Mouse (Mus musculus) CH12.LX (cell line): ENCODE measurements at regions not wholly inside any gene's neighbourhood (a gene's known extent, or its start where the extent isn't known, plus 50 kb on each side); places are given as distances from the start of the nearest gene placed in this dataset.
A peak's percentile ranks its signal among the peaks of the same experiment; 100 is the strongest.

Source experiments
- DNase-seq: peaks from one replicate; pipeline ENCODE4 v3.0.0-alpha.2; 2013; ENCODE audit errors: extremely low read depth
- H3K27ac ChIP-seq: 2 replicates; pipeline ENCODE4 v1.5.1; 2012; ENCODE audit warnings: low read depth, mild to moderate bottlenecking, control low read depth, moderate library complexity; ENCODE audit not compliant: insufficient read depth
- H3K27me3 ChIP-seq: replicated peaks from 2 replicates; pipeline ENCODE3; 2012; ENCODE audit warnings: inconsistent platforms
- H3K36me3 ChIP-seq, 2 experiments: replicated peaks in 1 of 2; 2 replicates each; pipeline versions ENCODE3 to v1.6.1; 2012; ENCODE audit warnings: inconsistent platforms in 1 of 2, low read length in 1 of 2, mild to moderate bottlenecking in 1 of 2, mixed read lengths in 1 of 2, moderate library complexity in 1 of 2; ENCODE audit not compliant: control insufficient read depth in 1 of 2, insufficient read depth in 1 of 2
- H3K4me1 ChIP-seq, 2 experiments: 2 replicates each; pipeline ENCODE4 v1.6.1; 2012; ENCODE audit warnings: inconsistent platforms in 1 of 2, moderate library complexity in 1 of 2; ENCODE audit not compliant: insufficient read depth in 2 of 2, control insufficient read depth in 1 of 2
- H3K4me2 ChIP-seq: 2 replicates; pipeline ENCODE4 v1.6.1; 2012; ENCODE audit warnings: low read depth, mild to moderate bottlenecking, control low read depth; ENCODE audit not compliant: poor library complexity, insufficient read depth, severe bottlenecking
- H3K4me3 ChIP-seq, 3 experiments: fragments of 150-350 bp in 1 of 3; sonication (generic) in 1 of 3; replicated peaks in 1 of 3; 2 replicates each; pipeline versions ENCODE3 to v1.5.1; 2011 to 2012; ENCODE audit warnings: low read depth in 2 of 3, low read length in 2 of 3, mild to moderate bottlenecking in 2 of 3, moderate library complexity in 2 of 3, control low read depth in 1 of 3, improper control_type of control experiment in 1 of 3, inconsistent platforms in 1 of 3, mixed read lengths in 1 of 3; ENCODE audit not compliant: poor library complexity in 1 of 3
- H3K79me2 ChIP-seq: replicated peaks from 2 replicates; pipeline ENCODE4 v1.6.1; 2012; ENCODE audit warnings: mild to moderate bottlenecking, moderate library complexity; ENCODE audit not compliant: control insufficient read depth, poor library complexity, insufficient read depth, severe bottlenecking; ENCODE audit errors: extremely low read depth
- H3K9ac ChIP-seq: 2 replicates; pipeline ENCODE4 v1.6.1; 2012; ENCODE audit warnings: low read depth, mild to moderate bottlenecking, control low read depth, moderate library complexity; ENCODE audit not compliant: insufficient read depth
- H3K9me3 ChIP-seq: replicated peaks from 2 replicates; pipeline ENCODE3; 2012; ENCODE audit warnings: low read length, inconsistent platforms, mixed read lengths
- CHD2 ChIP-seq: IDR thresholded peaks from 2 replicates; pipeline ENCODE4 v1.6.1; 2011; ENCODE audit warnings: low read length, improper control_type of control experiment
- E2F4 ChIP-seq: IDR thresholded peaks from 2 replicates; pipeline ENCODE4 v1.6.1; 2011; ENCODE audit warnings: low read depth, low read length, improper control_type of control experiment; ENCODE audit not compliant: insufficient replicate concordance
- ELF1 ChIP-seq: IDR thresholded peaks from 2 replicates; pipeline ENCODE4 v1.6.1; 2014; ENCODE audit warnings: low read depth, mild to moderate bottlenecking, inconsistent platforms, low read length, improper control_type of control experiment
- ETS1 ChIP-seq: conservative IDR thresholded peaks from 2 replicates; pipeline ENCODE4 v1.6.1; 2012; ENCODE audit warnings: low read depth, mild to moderate bottlenecking, inconsistent platforms, low read length, improper control_type of control experiment, moderate library complexity
- GABPA ChIP-seq: IDR thresholded peaks from 2 replicates; pipeline ENCODE4 v1.6.1; 2012; ENCODE audit warnings: low read depth, low read length, improper control_type of control experiment, inconsistent platforms; ENCODE audit not compliant: insufficient replicate concordance
- HCFC1 ChIP-seq: IDR thresholded peaks from 2 replicates; pipeline ENCODE4 v1.6.1; 2012; ENCODE audit warnings: low read depth, mild to moderate bottlenecking, inconsistent platforms, low read length, improper control_type of control experiment
- JUN ChIP-seq: IDR thresholded peaks from 2 replicates; pipeline ENCODE4 v1.6.1; 2011; ENCODE audit warnings: low read depth, mild to moderate bottlenecking, low read length, improper control_type of control experiment, moderate library complexity; ENCODE audit not compliant: insufficient read depth
- JUND ChIP-seq: conservative IDR thresholded peaks from 2 replicates; pipeline ENCODE4 v1.6.1; 2011; ENCODE audit warnings: low read depth, low read length, improper control_type of control experiment
- KAT2A ChIP-seq: IDR thresholded peaks from 2 replicates; pipeline ENCODE4 v1.6.1; 2012; ENCODE audit warnings: low read length, improper control_type of control experiment, inconsistent platforms; ENCODE audit not compliant: insufficient replicate concordance
- MAFK ChIP-seq: IDR thresholded peaks from 2 replicates; pipeline ENCODE4 v1.6.1; 2011; ENCODE audit warnings: low read length, improper control_type of control experiment; ENCODE audit not compliant: insufficient replicate concordance
- MAZ ChIP-seq: IDR thresholded peaks from 2 replicates; pipeline ENCODE4 v1.6.1; 2012; ENCODE audit warnings: low read depth, mild to moderate bottlenecking, inconsistent platforms, low read length, improper control_type of control experiment, moderate library complexity
- MXI1 ChIP-seq: IDR thresholded peaks from 2 replicates; pipeline ENCODE4 v1.6.1; 2011; ENCODE audit warnings: mild to moderate bottlenecking, low read depth, low read length, improper control_type of control experiment
- MYC ChIP-seq: IDR thresholded peaks from 2 replicates; pipeline ENCODE4 v1.6.1; 2011; ENCODE audit warnings: low read depth, mild to moderate bottlenecking, improper control_type of control experiment, low read length
- PAX5 ChIP-seq: IDR thresholded peaks from 2 replicates; pipeline ENCODE4 v1.6.1; 2012; ENCODE audit warnings: low read length, inconsistent platforms, mixed read lengths
- POLR2A ChIP-seq: IDR thresholded peaks from 2 replicates; pipeline ENCODE4 v1.6.1; 2011; ENCODE audit warnings: low read depth, mild to moderate bottlenecking, improper control_type of control experiment, low read length
- POLR2AphosphoS2 ChIP-seq: IDR thresholded peaks from 2 replicates; pipeline ENCODE4 v1.6.1; 2011; ENCODE audit warnings: low read depth, low read length, improper control_type of control experiment
- RAD21 ChIP-seq: IDR thresholded peaks from 2 replicates; pipeline ENCODE4 v1.6.1; 2011; ENCODE audit warnings: low read depth, mild to moderate bottlenecking, low read length, improper control_type of control experiment, moderate library complexity
- RCOR1 ChIP-seq: conservative IDR thresholded peaks from 2 replicates; pipeline ENCODE4 v1.6.1; 2012; ENCODE audit warnings: low read depth, mild to moderate bottlenecking, inconsistent platforms, low read length, improper control_type of control experiment
- SMC3 ChIP-seq: IDR thresholded peaks from 2 replicates; pipeline ENCODE4 v1.6.1; 2011; ENCODE audit warnings: low read depth, low read length, improper control_type of control experiment
- TBP ChIP-seq: conservative IDR thresholded peaks from 2 replicates; pipeline ENCODE4 v1.6.1; 2011; ENCODE audit warnings: low read depth, low read length, improper control_type of control experiment
- UBTF ChIP-seq: IDR thresholded peaks from 2 replicates; pipeline ENCODE4 v1.6.1; 2012; ENCODE audit warnings: low read depth, mild to moderate bottlenecking, inconsistent platforms, low read length, improper control_type of control experiment, moderate library complexity
- USF1 ChIP-seq: IDR thresholded peaks from 2 replicates; pipeline ENCODE4 v1.6.1; 2014; ENCODE audit warnings: low read depth, mild to moderate bottlenecking, inconsistent platforms, low read length, improper control_type of control experiment
- USF2 ChIP-seq: conservative IDR thresholded peaks from 2 replicates; pipeline ENCODE4 v1.6.1; 2011; ENCODE audit warnings: low read depth, low read length, improper control_type of control experiment
- ZC3H11A ChIP-seq: IDR thresholded peaks from 2 replicates; pipeline ENCODE4 v1.6.1; 2012; ENCODE audit warnings: low read depth, mild to moderate bottlenecking, inconsistent platforms, low read length, improper control_type of control experiment
- ZNF384 ChIP-seq: IDR thresholded peaks from 2 replicates; pipeline ENCODE4 v1.6.1; 2012; ENCODE audit warnings: low read depth, low read length, improper control_type of control experiment, inconsistent platforms
- dilution Hi-C: fragments of 300-500 bp; cut with MboI; formaldehyde crosslinking; loops from 2 replicates; pipeline ENCODE4 v1.14.3; 2020; ENCODE audit warnings: low sequenced_read_pairs; ENCODE audit not compliant: extremely low pct_unique_long_range_greater_than_20kb, extremely low pct_ligation_motif_present
- in situ Hi-C: fragments of 300-500 bp; cut with MboI; formaldehyde crosslinking; loops from 3 replicates; pipeline ENCODE4 v1.14.3; 2019; ENCODE audit warnings: low sequenced_read_pairs, low pct_ligation_motif_present, low pct_unique_long_range_greater_than_20kb, mixed read lengths

- TF ChIP-seq E2F4 (no peak), MAFK (no peak), UBTF (no peak), USF1 (no peak), ELF1 (no peak), PAX5 (no peak), ETS1 (no peak), GABPA (no peak), RCOR1 (no peak), HCFC1 (no peak), RAD21 (no peak), ZNF384 (no peak), TBP (no peak), USF2 (no peak), MAZ (no peak), CHD2 (no peak; the same call in none of the 2 replicates)
- TF ChIP-seq, all 38 proteins: peak for 6
Observed at GRCm38 (mm10) chr12:113259476-113259875, 73.7 kb downstream of the Tmem121 start (continued).

- H3K27me3 ChIP-seq: no peaks in the 10 kb centered on the region
- H3K36me3 ChIP-seq: peaks cover 19 to 73% of the 10 kb centered on the region in 2 experiments
- TF ChIP-seq E2F4 (no peak), MYC (0 out of 2 replicates have a peak, but pooled peaks have one; percentile 8), JUN (no peak), POLR2AphosphoS2 (peak; percentile 88), KAT2A (no peak), POLR2A (peak; percentile 56), JUND (no peak), SMC3 (no peak), GABPA (no peak), MXI1 (no peak), ZNF384 (no peak), ZC3H11A (no peak)
- TF ChIP-seq, all 38 proteins: peak for 3
- H3K4me1 ChIP-seq: peaks cover 50 to 69% of the 10 kb centered on the region in 2 experiments
- H3K9ac ChIP-seq: peak overlapping the region; percentile 51
- peak overlapping the region; percentile 99 for H3K27ac ChIP-seq
- no peak for DNase-seq
- H3K4me3 ChIP-seq: peak overlapping the region; percentile 34 to 59 (median 47)
- no peaks in the 10 kb centered on the region for H3K9me3 ChIP-seq
- in situ Hi-C loops (loop anchor here (25.0 kb wide), 1 partner anchor 177 kb away; no protein-coding TSS in a partner anchor), dilution Hi-C loops (no loop called here)
- peaks cover 20% of the 10 kb centered on the region for H3K79me2 ChIP-seq
- peak overlapping the region; percentile 52; the same call in 1 of the 2 replicates for H3K4me2 ChIP-seq
Observed at GRCm38 (mm10) chr12:113260304-113260703, 74.6 kb downstream of the Tmem121 start.
